ENCODE assay signal across 8 mouse cellular contexts in genomic region chr6:77979241-77979961, GRCm38 (mm10). TPM values are rescaled to one million over a fixed set of nuclear protein-coding genes. Genes with fewer than 3 reads are reported as not detected.
A peak's percentile ranks its signal among the peaks of the same experiment; 100 is the strongest.
DNase-seq lines count a peak whose midpoint lies in the region; ATAC-seq lines count a peak whose summit lies in the region.

Ctnna2 (minus strand) TSS chr6:77979699.

- intact Hi-C loops in gastrocnemius, postnatal 36 days (cut with DNase I): no loop called here

- DNase-seq in adrenal gland, postnatal 14 days: peak; percentile 84
- DNase-seq in embryo, embryonic 10 days (ENCODE audit: low spot score): peak; percentile 92
- DNase-seq in gastrocnemius, postnatal 36 days: peak; percentile 11 to 15
- peak; percentile 87 to 97 for DNase-seq in left cerebral cortex, adult 8-10 months (ENCODE audit: low spot score in 2 of 2)
- peak; percentile 95 to 97 for DNase-seq in right cerebral cortex, postnatal 36 days (ENCODE audit: low spot score in 2 of 2)

- H3K4me2 ChIP-seq in intestine, embryonic 15.5 days (replicated peaks): peak within 1 kb of the TSS; percentile 72

- H3K36me3 ChIP-seq in intestine, embryonic 15.5 days: no peaks in the 10 kb centered on the region

- 0 out of 2 replicates have a peak, but pooled peaks cover 4% of the 10 kb centered on the region for H3K4me1 ChIP-seq in intestine, embryonic 15.5 days (replicated peaks)

- no peak within 1 kb of the TSS for H3K27ac ChIP-seq in intestine, embryonic 15.5 days

- H3K9ac ChIP-seq in intestine, embryonic 15.5 days: no peak within 1 kb of the TSS

- H3K9me3 ChIP-seq in intestine, embryonic 15.5 days: no peaks in the 10 kb centered on the region

- WGBS in intestine, embryonic 15.5 days: under 1% methylated on average over 43 of the region's 58 CpGs

- H3K27me3 ChIP-seq in intestine, embryonic 15.5 days (replicated peaks): no peaks in the 10 kb centered on the region

- peak; percentile 99 for ATAC-seq in intestine, embryonic 15.5 days
- ATAC-seq in megakaryocyte progenitor cell, adult 5-6 weeks (replicated peaks; ENCODE audit: poor library complexity): peak; percentile 31
- no peak for ATAC-seq in megakaryocyte-erythroid progenitor cell, adult 5-6 weeks (replicated peaks; ENCODE audit: low FRiP score, low TSS enrichment, poor library complexity, severe bottlenecking)

- H3K4me3 ChIP-seq in intestine, embryonic 15.5 days (replicated peaks): peak within 1 kb of the TSS; percentile 47

RNA-seq across cellular contexts. Expression of gene Ctnna2, which starts in this region (rescaled TPM):
- total RNA-seq in adrenal gland, postnatal 14 days (2021): 2.2 and 3.3 TPM in 2 replicates
- not detected for total RNA-seq in gastrocnemius, postnatal 36 days (2021)
- 5.5 and 7.2 TPM in 2 replicates for polyA plus RNA-seq in intestine, embryonic 15.5 days (2015; fragmentation: Nextera tagmentation; extraction: Ambion mirVana)
- 100 to 1,000 TPM; 108 to 114 (median 111) TPM for total RNA-seq in left cerebral cortex, adult 8-10 months (2022)
- not detected in 2 replicates for total RNA-seq in megakaryocyte progenitor cell, adult 5-6 weeks (2015)
- total RNA-seq in megakaryocyte progenitor cell, adult 5-6 weeks (2017): not detected in 2 replicates
- total RNA-seq in megakaryocyte-erythroid progenitor cell, adult 5-6 weeks (2014; fragmentation: Nextera tagmentation): not detected in 2 replicates
- not detected in 2 replicates for total RNA-seq in megakaryocyte-erythroid progenitor cell, adult 5-6 weeks (2017)

Comparison
In these comparisons a context has a peak if more than half of its experiments do, and no peak if none do; other contexts are left out.
1. RNA of gene Ctnna2 (total RNA-seq): 108 to 114 TPM in left cerebral cortex, adult 8-10 months; 2.2 to 3.3 TPM in adrenal gland, postnatal 14 days, not detected in gastrocnemius, postnatal 36 days, not detected in megakaryocyte progenitor cell, adult 5-6 weeks and not detected in megakaryocyte-erythroid progenitor cell, adult 5-6 weeks; every median in the first group is over 10 times any median in the second.
2. Peak in DNase-seq in gastrocnemius, postnatal 36 days; RNA of the gene not detected or under 1 TPM.
3. Peak in ATAC-seq in megakaryocyte progenitor cell, adult 5-6 weeks; RNA of the gene not detected or under 1 TPM.
4. DNase-seq: peak in every context shown above with its lines; median percentile 96 in right cerebral cortex, postnatal 36 days; 92 in embryo, embryonic 10 days; 92 in left cerebral cortex, adult 8-10 months; 84 in adrenal gland, postnatal 14 days; 13 in gastrocnemius, postnatal 36 days.